Mouse (Mus musculus) liver, embryonic 14.5 days (tissue): ENCODE measurements around the gene Xpo5. TPM values are rescaled to one million over a fixed set of nuclear protein-coding genes. Genes with fewer than 3 reads are reported as not detected.

Experiments
- ATAC-seq: fragments of 200-750 bp; cut with Nextera tagmentation; 2 replicates; pipeline ENCODE4 v1.8.0; 2017; ENCODE audit warnings: moderate number of reproducible peaks, mild to moderate bottlenecking, moderate library complexity; ENCODE audit not compliant: insufficient read depth
- DNase-seq, 3 experiments: peaks; one replicate each; pipeline ENCODE4 v3.0.0-alpha.2; 2012 to 2013; ENCODE audit warnings: low read depth in 3 of 3, low spot score in 3 of 3
- H3K27ac ChIP-seq: fragments of 300-500 bp; sonication (generic); 2 replicates; pipeline ENCODE4 v1.5.1; 2014; ENCODE audit warnings: moderate library complexity, mild to moderate bottlenecking, control low read depth, inconsistent platforms
- H3K27me3 ChIP-seq: fragments of 300-500 bp; sonication (generic); 2 replicates; pipeline ENCODE4 v1.6.1; 2014; ENCODE audit warnings: mild to moderate bottlenecking, low read length, moderate library complexity; ENCODE audit not compliant: control insufficient read depth, insufficient read depth
- H3K36me3 ChIP-seq: fragments of 300-500 bp; sonication (generic); replicated peaks from 2 replicates; pipeline ENCODE4 v1.6.1; 2014; ENCODE audit warnings: low read depth; ENCODE audit not compliant: control insufficient read depth, insufficient read depth
- H3K4me1 ChIP-seq, 2 experiments: fragments of 200-500 bp in 1 of 2; fragments of 300-500 bp in 1 of 2; sonication (generic) in 1 of 2; replicated peaks; 2 replicates each; pipeline ENCODE4 v1.6.1; 2012 to 2014; ENCODE audit warnings: antibody characterized with exemption in 1 of 2, inconsistent platforms in 1 of 2, low read length in 1 of 2; ENCODE audit not compliant: control insufficient read depth in 2 of 2, insufficient read depth in 2 of 2
- H3K4me2 ChIP-seq: fragments of 300-500 bp; sonication (generic); 2 replicates; pipeline ENCODE4 v1.6.1; 2014; ENCODE audit warnings: low read depth, mild to moderate bottlenecking, control low read depth, moderate library complexity
- H3K4me3 ChIP-seq, 2 experiments: fragments of 200-500 bp in 1 of 2; fragments of 300-500 bp in 1 of 2; sonication (generic) in 1 of 2; 2 replicates each; pipeline ENCODE4 v1.5.1; 2012 to 2014; ENCODE audit warnings: low read depth in 2 of 2, low read length in 2 of 2, mild to moderate bottlenecking in 2 of 2, control low read depth in 1 of 2, inconsistent platforms in 1 of 2, moderate library complexity in 1 of 2; ENCODE audit not compliant: insufficient read depth in 1 of 2
- H3K9ac ChIP-seq: fragments of 300-500 bp; sonication (generic); replicated peaks from 2 replicates; pipeline ENCODE4 v1.6.1; 2014; ENCODE audit warnings: mild to moderate bottlenecking, control low read depth, moderate library complexity
- H3K9me3 ChIP-seq: fragments of 300-500 bp; sonication (generic); 2 replicates; pipeline ENCODE4 v1.6.1; 2016; ENCODE audit warnings: low read length, mixed read lengths; ENCODE audit not compliant: control insufficient read depth
- CTCF ChIP-seq: IDR thresholded peaks from 2 replicates; pipeline ENCODE4 v1.5.1; 2016; ENCODE audit warnings: antibody characterized with exemption, low read depth, control low read depth
- EP300 ChIP-seq: IDR thresholded peaks from 2 replicates; pipeline ENCODE4 v1.6.1; 2016; ENCODE audit warnings: antibody characterized with exemption, low read depth
- WGBS: fragments of 180-500 bp; shearing (Covaris S2); extraction: QIAGEN DNeasy Blood & Tissue Kit; methylation state at CpG from one replicate; pipeline ENCODE4 v1.1.7; 2014; ENCODE audit not compliant: insufficient replicate concordance; 5-methylcytosine and 5-hydroxymethylcytosine counted together
- polyA plus RNA-seq, 2 experiments: library from polyadenylated mRNA; depleted of rRNA in 1 of 2; stranded (reverse) in 1 of 2; unstranded in 1 of 2; fragments of >200 nt; fragmentation: Nextera tagmentation in 1 of 2; extraction: Ambion mirVana in 1 of 2; gene quantifications; 2 replicates each; pipeline versions ENCODE4 v1.2.1 to v1.2.3; 2012 to 2014

Gene Xpo5
- polyA plus RNA-seq, 2 experiments = 15.3 to 17.9 TPM

- Histone ChIP-seq H3K4me3 (no peak overlapping the region), H3K9me3 (no peaks in the 10 kb centered on the region), H3K27ac (no peak overlapping the region), H3K36me3 (peaks cover 83% of the 10 kb centered on the region), H3K4me2 (no peak overlapping the region), H3K27me3 (no peaks in the 10 kb centered on the region), H3K4me1 (0 out of 4 replicates have a peak, but pooled peaks cover 0 to 4% of the 10 kb centered on the region in 2 experiments), H3K9ac (no peak overlapping the region)
- TF ChIP-seq CTCF = peak; percentile 86
- no peak for TF ChIP-seq EP300
- DNase-seq (no peak), ATAC-seq (peak; percentile 32; the same call in 1 of the 2 replicates)
- 67% methylated on average over 3 of the region's 3 CpGs for WGBS
Observed at GRCm38 (mm10) chr17:46170538-46170937, 32.0 kb upstream of the Xpo5 start.

- 88% methylated on average over 4 of the region's 4 CpGs for WGBS
- Histone ChIP-seq H3K27ac (no peak overlapping the region), H3K4me2 (no peak overlapping the region), H3K9me3 (no peaks in the 10 kb centered on the region), H3K4me3 (no peak overlapping the region), H3K9ac (no peak overlapping the region), H3K4me1 (no peaks in the 10 kb centered on the region), H3K36me3 (peaks cover 76% of the 10 kb centered on the region), H3K27me3 (no peaks in the 10 kb centered on the region)
- TF ChIP-seq EP300 = no peak
- peak; percentile 57 for TF ChIP-seq CTCF
- ATAC-seq = no peak
- DNase-seq = no peak
Observed at GRCm38 (mm10) chr17:46182273-46182672, 20.3 kb upstream of the Xpo5 start.

- TF ChIP-seq CTCF = no peak
- TF ChIP-seq EP300 = no peak
- Histone ChIP-seq H3K4me1 (no peaks in the 10 kb centered on the region), H3K4me2 (no peak overlapping the region), H3K9me3 (no peaks in the 10 kb centered on the region), H3K27me3 (no peaks in the 10 kb centered on the region), H3K27ac (no peak overlapping the region), H3K36me3 (peaks cover 88% of the 10 kb centered on the region), H3K4me3 (no peak overlapping the region), H3K9ac (no peak overlapping the region)
- no peak for DNase-seq
- 94% methylated on average over 2 of the region's 2 CpGs for WGBS
- no peak for ATAC-seq
Observed at GRCm38 (mm10) chr17:46188829-46189228, 13.8 kb upstream of the Xpo5 start.

GRCm38 (mm10) chr17:46201151-46201550 lies 1.4 kb upstream of the Xpo5 start:
- peaks cover 7 to 16% of the 10 kb centered on the region in 2 experiments for H3K4me1 ChIP-seq
- ATAC-seq (no peak), DNase-seq (peak; percentile 28 to 48 (median 46))
- H3K4me3 ChIP-seq = peak overlapping the region; percentile 85 to 98; a peak in 3 of 4 replicates
- 38% methylated on average over 6 of the region's 6 CpGs for WGBS
- peak overlapping the region; percentile 80 for H3K9ac ChIP-seq
- H3K36me3 ChIP-seq = peaks cover 37% of the 10 kb centered on the region
- TF ChIP-seq EP300 = no peak
- TF ChIP-seq CTCF = no peak
- peak overlapping the region; percentile 79 for H3K4me2 ChIP-seq
- H3K27ac ChIP-seq = no peak overlapping the region
- no peaks in the 10 kb centered on the region for H3K9me3 ChIP-seq
- no peaks in the 10 kb centered on the region for H3K27me3 ChIP-seq

GRCm38 (mm10) chr17:46203078-46203477 lies 496 bp downstream of the Xpo5 start:
- H3K9me3 ChIP-seq = no peaks in the 10 kb centered on the region
- peaks cover 7 to 16% of the 10 kb centered on the region in 2 experiments for H3K4me1 ChIP-seq
- 0% methylated on average over 20 of the region's 20 CpGs for WGBS
- H3K4me2 ChIP-seq = peak overlapping the region; percentile 79
- H3K27me3 ChIP-seq = no peaks in the 10 kb centered on the region
- ATAC-seq = no peak
- peak overlapping the region; percentile 52 for H3K27ac ChIP-seq
- no peak for TF ChIP-seq CTCF
- peak overlapping the region; percentile 83 for H3K9ac ChIP-seq
- H3K4me3 ChIP-seq = peak overlapping the region; percentile 85 to 91
- peaks cover 35% of the 10 kb centered on the region for H3K36me3 ChIP-seq
- DNase-seq = no peak
